Mouse (Mus musculus) splenic B cell, adult 2 months (primary cell): Measurements from ENCODE around the gene Txk.
A peak's percentile ranks its signal among the peaks of the same experiment; 100 is the strongest.

ENCODE experiments used
- DNase-seq: peaks from one replicate; pipeline ENCODE4 v3.0.0-alpha.2; 2011; ENCODE audit warnings: low read depth, low spot score
- H3K27me3 ChIP-seq: 2 replicates; pipeline ENCODE4 v1.6.1; 2012; ENCODE audit warnings: mild to moderate bottlenecking, low read length, moderate library complexity, mixed read lengths; ENCODE audit not compliant: control insufficient read depth, poor library complexity, insufficient read depth, severe bottlenecking
- H3K36me3 ChIP-seq: 2 replicates; pipeline ENCODE4 v1.6.1; 2012; ENCODE audit warnings: mild to moderate bottlenecking, low read length, moderate library complexity, mixed read lengths; ENCODE audit not compliant: control insufficient read depth, poor library complexity, insufficient read depth, severe bottlenecking

Txk gene

GRCm38 (mm10) chr5:72690516-72690915 is 62.1 kb downstream of the Txk start:
- no peak for DNase-seq
- H3K27me3 ChIP-seq = no peaks in the 10 kb centered on the region
- H3K36me3 ChIP-seq = no peaks in the 10 kb centered on the region

- H3K27me3 ChIP-seq = no peaks in the 10 kb centered on the region
- H3K36me3 ChIP-seq = no peaks in the 10 kb centered on the region
- no peak for DNase-seq
Observed at GRCm38 (mm10) chr5:72689556-72689955, 63.0 kb downstream of the Txk start.

GRCm38 (mm10) chr5:72681451-72681850 is 71.1 kb downstream of the Txk start:
- DNase-seq = no peak
- Histone ChIP-seq H3K36me3 (no peaks in the 10 kb centered on the region), H3K27me3 (no peaks in the 10 kb centered on the region)

GRCm38 (mm10) chr5:72674994-72675542 is 77.5 kb downstream of the Txk start:
- no peak for DNase-seq
- H3K36me3 ChIP-seq = no peaks in the 10 kb centered on the region
- no peaks in the 10 kb centered on the region for H3K27me3 ChIP-seq

GRCm38 (mm10) chr5:72671017-72671699 is 81.4 kb downstream of the Txk start:
- DNase-seq = no peak
- Histone ChIP-seq H3K27me3 (no peaks in the 10 kb centered on the region), H3K36me3 (no peaks in the 10 kb centered on the region)

- DNase-seq = no peak
- H3K27me3 ChIP-seq = no peaks in the 10 kb centered on the region
- H3K36me3 ChIP-seq = no peaks in the 10 kb centered on the region
Observed at GRCm38 (mm10) chr5:72668351-72668750, 84.2 kb downstream of the Txk start.

- no peaks in the 10 kb centered on the region for H3K27me3 ChIP-seq
- H3K36me3 ChIP-seq = no peaks in the 10 kb centered on the region
- no peak for DNase-seq
Observed at GRCm38 (mm10) chr5:72666428-72666827, 86.1 kb downstream of the Txk start.

- peak; percentile 75 for DNase-seq
- Histone ChIP-seq H3K27me3 (no peaks in the 10 kb centered on the region), H3K36me3 (no peaks in the 10 kb centered on the region)
Observed at GRCm38 (mm10) chr5:72665281-72665680, 87.3 kb downstream of the Txk start.

GRCm38 (mm10) chr5:72664854-72665253 is 87.7 kb downstream of the Txk start:
- H3K36me3 ChIP-seq = no peaks in the 10 kb centered on the region
- no peaks in the 10 kb centered on the region for H3K27me3 ChIP-seq
- no peak for DNase-seq

GRCm38 (mm10) chr5:72664126-72664525 is 88.5 kb downstream of the Txk start:
- no peaks in the 10 kb centered on the region for H3K36me3 ChIP-seq
- no peak for DNase-seq
- no peaks in the 10 kb centered on the region for H3K27me3 ChIP-seq

GRCm38 (mm10) chr5:72661051-72661781 is 91.4 kb downstream of the Txk start:
- H3K27me3 ChIP-seq = no peaks in the 10 kb centered on the region
- DNase-seq = no peak
- H3K36me3 ChIP-seq = no peaks in the 10 kb centered on the region

GRCm38 (mm10) chr5:72658375-72658774 is 94.2 kb downstream of the Txk start:
- Histone ChIP-seq H3K36me3 (no peaks in the 10 kb centered on the region), H3K27me3 (no peaks in the 10 kb centered on the region)
- no peak for DNase-seq

- H3K36me3 ChIP-seq = no peaks in the 10 kb centered on the region
- DNase-seq = no peak
- no peaks in the 10 kb centered on the region for H3K27me3 ChIP-seq
Observed at GRCm38 (mm10) chr5:72656270-72656791, 96.2 kb downstream of the Txk start.

GRCm38 (mm10) chr5:72653068-72653674 is 99.4 kb downstream of the Txk start:
- DNase-seq = no peak
- Histone ChIP-seq H3K36me3 (no peaks in the 10 kb centered on the region), H3K27me3 (no peaks in the 10 kb centered on the region)
